Mouse (Mus musculus) midbrain, embryonic 12.5 days (tissue): ENCODE measurements around the gene Efna3. TPM values are rescaled to one million over a fixed set of nuclear protein-coding genes. Genes with fewer than 3 reads are reported as not detected.

Experiments
- ATAC-seq: fragments of 200-750 bp; cut with Nextera tagmentation; 2 replicates; pipeline ENCODE4 v1.8.0; 2017; ENCODE audit warnings: low read depth, moderate TSS enrichment, moderate library complexity; ENCODE audit not compliant: low FRiP score
- H3K27ac ChIP-seq: fragments of 300-500 bp; sonication (generic); replicated peaks from 2 replicates; pipeline ENCODE4 v1.5.1; 2016; ENCODE audit warnings: mild to moderate bottlenecking
- H3K27me3 ChIP-seq: fragments of 300-500 bp; sonication (generic); 2 replicates; pipeline ENCODE4 v1.6.1; 2016; ENCODE audit warnings: mild to moderate bottlenecking
- H3K36me3 ChIP-seq: fragments of 300-500 bp; sonication (generic); 2 replicates; pipeline ENCODE4 v1.6.1; 2016
- H3K4me1 ChIP-seq: fragments of 300-500 bp; sonication (generic); 2 replicates; pipeline ENCODE4 v1.6.1; 2016
- H3K4me2 ChIP-seq: fragments of 300-500 bp; sonication (generic); replicated peaks from 2 replicates; pipeline ENCODE4 v1.6.1; 2016; ENCODE audit warnings: mild to moderate bottlenecking, moderate library complexity
- H3K4me3 ChIP-seq: fragments of 300-500 bp; sonication (generic); 2 replicates; pipeline ENCODE4 v1.5.1; 2016; ENCODE audit warnings: mild to moderate bottlenecking
- H3K9ac ChIP-seq: fragments of 300-500 bp; sonication (generic); replicated peaks from 2 replicates; pipeline ENCODE4 v1.6.1; 2016; ENCODE audit warnings: mild to moderate bottlenecking, moderate library complexity
- H3K9me3 ChIP-seq: fragments of 300-500 bp; sonication (generic); 2 replicates; pipeline ENCODE4 v1.6.1; 2016; ENCODE audit warnings: mild to moderate bottlenecking
- WGBS: fragments of 180-500 bp; shearing (Covaris S2); methylation state at CpG from one replicate; pipeline ENCODE4 v1.1.7; 2016; 5-methylcytosine and 5-hydroxymethylcytosine counted together
- polyA plus RNA-seq: library from polyadenylated mRNA; unstranded; fragments of >200 nt; fragmentation: Nextera tagmentation; extraction: Ambion mirVana; gene quantifications from 2 replicates; pipeline ENCODE4 v1.2.1, GENCODE M21; 2016

The Efna3 gene
- polyA plus RNA-seq, 1 experiment from 2014 or later, result 11.1 TPM

DNA sequence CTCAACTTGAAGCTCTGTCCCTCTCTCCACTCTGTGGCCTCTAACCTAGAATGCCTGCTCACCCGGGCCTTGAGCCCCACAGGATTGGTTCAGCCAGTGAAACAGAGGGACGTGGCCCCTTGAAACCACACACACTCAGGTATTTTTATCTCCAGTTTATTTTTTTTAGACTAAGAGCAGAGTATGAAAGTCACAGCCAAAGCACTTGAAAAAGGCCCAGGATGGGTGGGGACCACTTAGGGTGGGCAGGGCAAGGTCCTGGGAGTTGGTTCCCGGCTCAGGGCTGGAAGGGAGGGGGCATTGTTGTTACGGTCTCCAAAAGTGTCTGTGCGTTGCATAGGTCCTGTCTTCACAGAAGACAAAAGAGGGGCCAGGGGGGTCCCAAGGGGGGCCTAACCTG is 8.4 kb downstream of the Efna3 start:
- Histone ChIP-seq H3K36me3 (no peaks in the 10 kb centered on the region), H3K27me3 (peaks cover 48% of the 10 kb centered on the region), H3K9ac (no peak overlapping the region), H3K4me3 (no peak overlapping the region), H3K4me2 (no peak overlapping the region), H3K9me3 (no peaks in the 10 kb centered on the region), H3K4me1 (peaks cover 35% of the 10 kb centered on the region), H3K27ac (no peak overlapping the region)
- ATAC-seq, result no peak
- 77% methylated on average over 5 of the region's 5 CpGs for WGBS

DNA sequence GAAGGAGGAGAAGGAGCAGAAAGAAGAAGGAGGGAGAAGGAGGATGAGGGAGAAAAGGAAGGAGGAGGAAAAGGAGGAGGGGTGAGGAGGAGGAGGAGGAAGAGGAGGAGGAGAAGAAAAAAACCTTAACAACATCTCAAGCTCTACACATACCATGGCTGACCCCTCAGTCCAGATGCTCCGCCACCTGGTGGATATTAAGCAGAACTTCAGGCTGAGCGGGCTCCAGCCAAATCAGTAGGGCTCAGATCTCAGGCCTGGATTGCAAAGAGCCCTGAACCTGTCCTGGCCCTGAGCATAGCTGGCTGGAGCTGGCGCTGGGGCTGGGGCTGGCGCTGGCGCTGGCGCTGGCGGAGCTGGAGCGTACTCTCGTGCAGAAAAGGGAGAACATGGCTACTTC is 14.7 kb downstream of the Efna3 start:
- peaks cover 4% of the 10 kb centered on the region; the same call in 1 of the 2 replicates for H3K27me3 ChIP-seq
- no peaks in the 10 kb centered on the region for H3K9me3 ChIP-seq
- no peak overlapping the region for H3K27ac ChIP-seq
- H3K4me2 ChIP-seq, result no peak overlapping the region
- WGBS, result 3% methylated on average over 9 of the region's 9 CpGs
- H3K9ac ChIP-seq, result no peak overlapping the region; the same call in 1 of the 2 replicates
- no peaks in the 10 kb centered on the region for H3K36me3 ChIP-seq
- ATAC-seq, result peak; percentile 82; the same call in 1 of the 2 replicates
- H3K4me1 ChIP-seq, result no peaks in the 10 kb centered on the region
- no peak overlapping the region for H3K4me3 ChIP-seq

DNA sequence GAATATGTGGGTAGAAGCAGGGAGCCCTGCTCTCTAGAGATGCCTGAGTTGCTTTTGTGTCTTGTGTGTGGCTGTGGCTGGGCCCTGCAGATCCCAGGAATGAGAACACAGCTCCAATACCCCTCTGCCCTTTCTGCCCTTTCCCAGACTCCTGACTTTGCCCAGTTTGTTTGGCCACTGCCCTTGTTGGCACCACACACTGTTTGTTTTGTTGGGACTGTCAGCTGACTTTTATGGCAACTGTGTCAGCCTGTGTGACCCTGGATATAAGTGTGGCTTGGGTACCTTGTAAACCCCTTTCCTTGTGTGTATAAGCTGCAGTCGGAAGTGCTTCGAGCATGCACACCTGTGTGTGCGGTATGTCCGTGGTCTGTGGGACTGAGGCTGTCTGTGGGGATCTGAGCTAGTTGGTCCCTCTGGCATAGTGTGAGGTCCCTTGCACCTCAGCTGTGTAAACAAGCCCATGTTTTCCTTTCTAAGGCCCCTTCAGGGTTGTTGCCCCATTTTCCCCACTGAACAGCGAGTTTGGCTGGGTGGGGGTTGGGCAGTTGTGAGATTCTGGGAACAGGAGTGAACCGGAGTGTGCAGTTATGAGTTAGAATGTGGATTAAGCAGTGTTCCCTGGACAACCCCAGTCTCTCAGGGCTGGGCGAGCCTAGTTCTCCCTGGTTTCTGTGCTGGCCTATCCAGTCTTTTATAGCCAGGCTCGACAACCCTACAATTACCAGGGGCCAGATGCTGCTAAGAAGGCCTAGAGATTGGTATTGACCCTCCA is 17.0 kb downstream of the Efna3 start:
- Histone ChIP-seq H3K9ac (no peak overlapping the region), H3K27me3 (peaks cover 4% of the 10 kb centered on the region), H3K4me1 (no peaks in the 10 kb centered on the region), H3K9me3 (no peaks in the 10 kb centered on the region), H3K27ac (no peak overlapping the region), H3K4me3 (no peak overlapping the region), H3K4me2 (no peak overlapping the region), H3K36me3 (no peaks in the 10 kb centered on the region)
- WGBS, result 72% methylated on average over 8 of the region's 8 CpGs
- ATAC-seq, result no peak

DNA sequence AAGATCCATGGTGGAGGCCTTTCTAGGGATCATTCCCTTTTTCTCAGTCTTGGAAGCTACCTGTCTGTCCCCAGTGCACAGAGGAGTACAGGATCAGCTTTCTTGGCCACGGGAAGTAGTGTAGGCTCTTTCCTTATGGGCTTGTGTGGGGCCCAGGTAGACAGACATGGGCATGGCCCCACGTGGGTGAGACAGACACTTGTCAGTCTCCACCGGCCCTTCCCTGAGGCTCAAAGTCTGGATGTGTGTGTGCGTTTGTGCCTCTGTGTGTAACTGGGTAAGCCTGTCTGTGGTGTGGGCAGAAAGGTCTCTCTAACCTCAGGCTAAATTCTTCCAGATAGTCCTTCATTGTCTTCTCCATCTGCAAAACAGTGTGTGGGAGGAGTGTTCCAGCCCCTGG is 17.7 kb downstream of the Efna3 start:
- no peaks in the 10 kb centered on the region for H3K9me3 ChIP-seq
- no peaks in the 10 kb centered on the region for H3K4me1 ChIP-seq
- H3K27me3 ChIP-seq, result peaks cover 8% of the 10 kb centered on the region
- WGBS, result 66% methylated on average over 4 of the region's 4 CpGs
- H3K4me3 ChIP-seq, result no peak overlapping the region
- H3K36me3 ChIP-seq, result no peaks in the 10 kb centered on the region
- H3K4me2 ChIP-seq, result no peak overlapping the region
- H3K9ac ChIP-seq, result no peak overlapping the region
- ATAC-seq, result no peak
- no peak overlapping the region for H3K27ac ChIP-seq

DNA sequence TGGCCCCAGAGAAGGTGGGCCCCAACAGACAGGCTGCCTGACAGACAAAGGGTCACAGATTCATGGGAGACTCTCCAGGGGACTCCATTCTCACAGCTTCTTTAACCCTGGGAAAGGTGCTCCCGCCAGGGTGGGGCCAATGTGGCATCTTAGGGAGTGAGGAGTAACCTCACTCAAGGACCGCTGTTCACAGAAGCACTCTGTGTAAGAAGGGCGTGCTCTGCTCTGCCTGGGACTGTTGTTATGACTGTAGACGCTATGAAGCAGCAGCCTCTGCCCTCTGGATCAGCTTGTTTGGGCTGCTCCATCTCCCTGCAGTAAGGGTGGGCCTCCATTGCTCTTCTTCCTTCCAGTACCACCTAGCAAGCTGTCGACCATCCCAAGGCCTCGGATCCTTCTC is 18.3 kb downstream of the Efna3 start:
- Histone ChIP-seq H3K4me2 (no peak overlapping the region), H3K4me3 (no peak overlapping the region), H3K9me3 (no peaks in the 10 kb centered on the region), H3K9ac (no peak overlapping the region), H3K27me3 (peaks cover 13% of the 10 kb centered on the region), H3K4me1 (peaks cover 5% of the 10 kb centered on the region; the same call in 1 of the 2 replicates), H3K27ac (no peak overlapping the region), H3K36me3 (no peaks in the 10 kb centered on the region)
- WGBS, result 56% methylated on average over 6 of the region's 6 CpGs
- no peak for ATAC-seq

DNA sequence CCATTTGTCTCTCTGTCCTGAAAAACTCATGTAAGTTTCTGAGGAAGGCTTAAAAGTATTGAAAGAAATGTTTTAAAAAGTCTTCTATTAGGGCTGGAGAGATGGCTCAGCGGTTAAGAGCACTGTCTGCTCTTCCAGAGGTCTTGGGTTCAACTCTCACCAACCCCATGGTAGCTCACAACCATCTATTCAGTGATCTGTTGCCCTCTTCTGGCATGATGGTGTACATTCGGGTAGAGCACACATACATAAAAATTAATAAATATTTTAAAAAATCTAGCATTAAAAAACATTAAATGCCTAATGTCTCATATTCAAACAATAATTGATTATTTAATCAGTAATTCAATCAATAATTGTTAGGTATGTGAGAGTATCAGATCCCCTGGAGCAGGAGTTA is 22.3 kb downstream of the Efna3 start:
- no peak overlapping the region for H3K4me3 ChIP-seq
- no peaks in the 10 kb centered on the region for H3K36me3 ChIP-seq
- H3K9me3 ChIP-seq, result no peaks in the 10 kb centered on the region
- no peak overlapping the region for H3K9ac ChIP-seq
- H3K27me3 ChIP-seq, result peaks cover 20% of the 10 kb centered on the region
- ATAC-seq, result no peak
- H3K4me2 ChIP-seq, result no peak overlapping the region
- WGBS, result 66% methylated on average over 2 of the region's 2 CpGs
- H3K4me1 ChIP-seq, result peaks cover 7% of the 10 kb centered on the region; the same call in 1 of the 2 replicates
- no peak overlapping the region for H3K27ac ChIP-seq

DNA sequence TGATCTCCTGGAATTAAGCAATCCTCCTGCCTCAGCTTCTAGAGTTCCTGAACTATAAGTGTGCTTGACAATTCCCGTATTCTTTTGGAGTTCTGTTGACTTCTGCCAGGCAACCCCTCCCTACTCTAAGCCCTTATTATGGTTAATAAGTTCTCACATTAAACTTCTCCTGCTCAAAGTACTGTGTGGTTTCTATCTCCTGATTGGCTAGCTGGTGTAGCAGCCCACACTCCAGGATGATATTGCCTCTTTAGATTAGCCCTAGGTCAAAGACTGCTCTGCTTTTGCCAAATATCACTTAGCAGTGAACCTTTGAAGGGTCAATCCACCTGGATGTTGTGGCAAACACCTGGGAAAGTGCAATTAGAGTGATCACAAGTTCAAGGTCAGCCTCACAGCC is 22.7 kb downstream of the Efna3 start:
- H3K27ac ChIP-seq, result no peak overlapping the region
- H3K4me3 ChIP-seq, result no peak overlapping the region
- H3K36me3 ChIP-seq, result no peaks in the 10 kb centered on the region
- ATAC-seq, result no peak
- H3K27me3 ChIP-seq, result peaks cover 20% of the 10 kb centered on the region
- peaks cover 7% of the 10 kb centered on the region; the same call in 1 of the 2 replicates for H3K4me1 ChIP-seq
- WGBS, result 57% methylated on average over 1 of the region's 1 CpGs
- 0 out of 2 replicates have a peak overlapping the region, but pooled peaks have one; percentile 2 for H3K9ac ChIP-seq
- peak overlapping the region; percentile 42 for H3K4me2 ChIP-seq
- no peaks in the 10 kb centered on the region for H3K9me3 ChIP-seq

DNA sequence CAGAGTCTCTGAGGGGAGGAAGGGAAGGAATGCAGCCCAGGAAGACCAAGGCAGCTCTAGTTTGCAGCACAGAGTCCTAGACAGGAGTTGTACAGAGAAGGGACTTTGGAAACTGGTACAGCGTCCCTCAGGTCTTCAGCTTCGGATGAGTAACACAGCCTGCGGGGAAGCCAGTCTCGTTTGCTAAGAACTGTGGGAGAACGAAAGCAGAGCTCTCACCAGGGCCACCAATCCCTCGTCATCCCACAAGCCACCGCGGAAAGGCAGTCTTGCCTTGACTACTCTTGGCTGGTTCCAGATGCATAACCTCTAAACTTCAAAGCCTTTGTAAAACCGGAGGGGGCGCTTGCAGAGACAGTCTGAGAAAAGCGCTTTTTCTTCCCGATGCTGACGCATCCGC is 23.3 kb downstream of the Efna3 start:
- Histone ChIP-seq H3K9me3 (no peaks in the 10 kb centered on the region), H3K27ac (no peak overlapping the region), H3K36me3 (no peaks in the 10 kb centered on the region), H3K4me3 (peak overlapping the region; percentile 21; the same call in 1 of the 2 replicates), H3K27me3 (peaks cover 20% of the 10 kb centered on the region), H3K9ac (0 out of 2 replicates have a peak overlapping the region, but pooled peaks have one; percentile 2), H3K4me2 (peak overlapping the region; percentile 42), H3K4me1 (peaks cover 7% of the 10 kb centered on the region; the same call in 1 of the 2 replicates)
- ATAC-seq, result no peak
- WGBS, result 3% methylated on average over 14 of the region's 14 CpGs

DNA sequence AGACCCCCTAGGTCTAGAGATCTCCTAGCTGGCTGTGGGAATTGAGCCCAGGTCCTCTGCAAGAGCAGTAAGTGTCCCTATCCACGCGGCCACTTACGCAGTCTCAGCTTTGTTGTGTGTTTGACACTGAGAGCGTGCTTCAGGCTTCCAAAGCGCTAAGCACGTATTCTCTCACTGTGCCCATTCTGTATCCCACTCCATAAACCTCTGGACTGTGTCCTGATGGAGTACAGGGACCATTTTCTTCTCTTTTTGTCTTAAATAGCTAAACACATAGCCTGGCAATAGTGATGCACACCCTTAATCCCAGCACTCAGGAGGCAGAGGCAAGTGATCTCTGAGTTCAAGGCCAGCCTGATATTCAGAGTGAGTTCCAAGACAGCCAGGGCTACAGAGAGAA is 23.9 kb downstream of the Efna3 start:
- 80% methylated on average over 6 of the region's 6 CpGs for WGBS
- no peaks in the 10 kb centered on the region for H3K36me3 ChIP-seq
- no peak overlapping the region for H3K27ac ChIP-seq
- H3K4me2 ChIP-seq, result no peak overlapping the region
- H3K4me3 ChIP-seq, result no peak overlapping the region
- ATAC-seq, result no peak
- no peak overlapping the region for H3K9ac ChIP-seq
- no peaks in the 10 kb centered on the region for H3K9me3 ChIP-seq
- H3K4me1 ChIP-seq, result peaks cover 7% of the 10 kb centered on the region; the same call in 1 of the 2 replicates
- H3K27me3 ChIP-seq, result peaks cover 20% of the 10 kb centered on the region

DNA sequence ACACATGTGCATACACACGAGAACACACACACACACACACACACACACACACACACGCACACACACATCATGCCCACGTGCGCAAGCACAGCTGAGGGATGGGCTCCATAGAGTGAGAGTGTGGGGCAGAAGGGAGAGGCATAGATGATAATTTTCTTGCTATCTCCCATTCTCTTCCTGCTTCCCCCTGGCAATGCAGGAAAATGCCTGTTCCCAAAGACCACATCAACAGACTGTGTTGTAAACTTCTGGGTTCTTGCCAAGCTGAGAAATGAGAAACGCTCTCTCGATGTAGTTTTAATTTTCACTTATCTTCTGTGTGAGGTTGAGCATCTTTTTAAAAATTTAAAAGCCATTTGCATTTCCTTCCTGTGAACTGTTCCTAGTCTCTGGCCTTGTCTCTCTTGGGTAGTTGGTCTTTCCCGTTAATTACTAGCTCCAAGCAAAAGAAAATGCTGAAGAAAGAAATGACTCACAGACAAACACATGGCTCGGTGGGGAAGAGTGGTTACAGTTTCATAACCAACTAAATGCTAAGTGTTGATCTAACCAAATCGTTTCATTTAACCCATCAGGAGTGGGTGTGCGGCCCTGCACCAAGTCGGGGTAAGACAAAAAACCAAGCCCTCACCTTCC is 25.9 kb downstream of the Efna3 start:
- no peak for ATAC-seq
- no peak overlapping the region for H3K4me2 ChIP-seq

DNA sequence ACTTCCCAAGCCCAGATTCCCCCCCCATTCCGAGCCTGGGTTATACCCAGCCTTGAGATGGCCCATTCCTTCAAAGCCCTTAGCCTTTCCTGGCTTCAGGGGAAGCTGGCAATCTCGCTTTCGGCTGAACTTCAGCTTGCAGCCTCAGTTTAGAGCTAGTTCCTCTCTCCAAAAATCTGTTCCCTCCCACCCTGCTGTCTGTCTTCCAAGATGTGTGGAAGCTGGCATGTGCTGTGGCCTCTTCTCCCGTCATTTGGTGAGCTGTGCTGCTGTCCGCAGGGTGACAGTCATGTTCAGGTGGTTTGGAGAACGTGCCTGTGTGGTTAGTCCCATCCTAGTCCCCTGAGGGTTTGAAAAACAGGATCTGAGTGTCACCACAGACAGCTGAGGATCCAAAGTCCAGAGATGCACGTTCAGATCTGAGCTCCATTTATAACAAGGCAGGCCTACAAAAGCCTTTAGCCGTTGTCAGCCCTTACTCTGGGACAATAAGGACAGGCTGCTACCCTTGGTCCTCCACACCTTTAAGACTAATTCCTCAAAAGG is 27.0 kb downstream of the Efna3 start:
- no peak for ATAC-seq
- no peak overlapping the region for H3K27ac ChIP-seq
- H3K9ac ChIP-seq, result no peak overlapping the region
- peaks cover 20% of the 10 kb centered on the region for H3K27me3 ChIP-seq
- WGBS, result 87% methylated on average over 8 of the region's 8 CpGs
- peaks cover 7% of the 10 kb centered on the region; the same call in 1 of the 2 replicates for H3K4me1 ChIP-seq
- no peak overlapping the region for H3K4me2 ChIP-seq
- no peak overlapping the region for H3K4me3 ChIP-seq
- H3K9me3 ChIP-seq, result no peaks in the 10 kb centered on the region
- H3K36me3 ChIP-seq, result no peaks in the 10 kb centered on the region

More for the DNA sequence above, 25.9 kb downstream of the Efna3 start:
- WGBS, result 86% methylated on average over 11 of the region's 11 CpGs
- Histone ChIP-seq H3K9me3 (no peaks in the 10 kb centered on the region), H3K4me1 (peaks cover 7% of the 10 kb centered on the region; the same call in 1 of the 2 replicates), H3K4me3 (no peak overlapping the region), H3K36me3 (no peaks in the 10 kb centered on the region), H3K9ac (no peak overlapping the region), H3K27ac (no peak overlapping the region), H3K27me3 (peaks cover 20% of the 10 kb centered on the region)

DNA sequence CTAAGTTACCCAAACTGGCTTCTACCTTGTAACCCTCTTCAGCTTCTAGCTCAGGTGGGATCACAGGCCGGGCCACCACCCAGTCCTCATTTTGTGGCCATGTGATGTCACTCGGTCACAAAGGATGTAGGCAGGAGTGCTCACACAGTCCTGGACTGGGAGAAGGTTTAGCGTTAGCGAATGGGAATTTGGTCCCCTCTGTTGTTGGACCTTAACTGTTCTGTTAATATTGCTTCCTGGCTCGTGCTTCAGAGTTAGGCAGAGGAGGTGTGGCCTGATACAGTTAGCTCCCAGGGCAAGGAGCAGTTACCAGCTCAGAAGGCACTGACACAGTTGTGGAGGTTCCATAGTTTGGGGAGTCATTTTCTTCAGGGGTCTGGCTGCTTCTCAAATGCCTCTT is 28.6 kb downstream of the Efna3 start:
- Histone ChIP-seq H3K4me1 (no peaks in the 10 kb centered on the region), H3K27ac (no peak overlapping the region), H3K9ac (no peak overlapping the region), H3K4me3 (no peak overlapping the region), H3K27me3 (peaks cover 10% of the 10 kb centered on the region), H3K9me3 (no peaks in the 10 kb centered on the region), H3K4me2 (no peak overlapping the region), H3K36me3 (no peaks in the 10 kb centered on the region)
- no peak for ATAC-seq
- WGBS, result 81% methylated on average over 5 of the region's 5 CpGs
